Mouse (Mus musculus) thymus, adult 2 months (tissue): ENCODE measurements around the gene Hnf1b. TPM values are rescaled to one million over a fixed set of nuclear protein-coding genes. Genes with fewer than 3 reads are reported as not detected.
A peak's percentile ranks its signal among the peaks of the same experiment; 100 is the strongest.

Source experiments
- DNase-seq: peaks from one replicate; pipeline ENCODE4 v3.0.0; 2021
- H3K27ac ChIP-seq: fragments of 200-500 bp; 2 replicates; pipeline ENCODE4 v1.5.1; 2012; ENCODE audit warnings: low read length, control low read depth; ENCODE audit not compliant: control insufficient read depth, insufficient read depth
- H3K27me3 ChIP-seq: fragments of 200-500 bp; 2 replicates; pipeline ENCODE4 v1.6.1; 2012; ENCODE audit warnings: mild to moderate bottlenecking, low read length, moderate library complexity, mixed read lengths; ENCODE audit not compliant: control insufficient read depth, insufficient read depth
- H3K36me3 ChIP-seq: fragments of 200-500 bp; 2 replicates; pipeline ENCODE4 v1.6.1; 2012; ENCODE audit warnings: mild to moderate bottlenecking, low read length, moderate library complexity; ENCODE audit not compliant: control insufficient read depth, insufficient read depth
- H3K4me1 ChIP-seq: fragments of 200-500 bp; replicated peaks from 2 replicates; pipeline ENCODE4 v1.6.1; 2012; ENCODE audit warnings: low read length; ENCODE audit not compliant: control insufficient read depth, insufficient read depth
- H3K4me3 ChIP-seq: fragments of 200-500 bp; 2 replicates; pipeline ENCODE4 v1.5.1; 2012; ENCODE audit warnings: mild to moderate bottlenecking, low read length, control low read depth, moderate library complexity; ENCODE audit not compliant: control insufficient read depth, insufficient read depth
- CTCF ChIP-seq: fragments of 200-500 bp; IDR thresholded peaks from 2 replicates; pipeline ENCODE4 v1.5.1; 2012; ENCODE audit warnings: mild to moderate bottlenecking, control low read depth, low read length, moderate library complexity, borderline replicate concordance; ENCODE audit not compliant: control insufficient read depth, poor library complexity, insufficient read depth; ENCODE audit errors: extremely low read depth
- POLR2A ChIP-seq: fragments of 200-500 bp; IDR thresholded peaks from 2 replicates; pipeline ENCODE4 v1.6.1; 2012; ENCODE audit warnings: mild to moderate bottlenecking, low read length, control low read depth, moderate library complexity; ENCODE audit not compliant: control insufficient read depth, poor library complexity, insufficient read depth; ENCODE audit errors: extremely low read depth
- WGBS: fragments of 180-500 bp; shearing (Covaris S2); methylation state at CpG from one replicate; pipeline ENCODE4 v1.1.7; 2018; 5-methylcytosine and 5-hydroxymethylcytosine counted together
- polyA plus RNA-seq: library from polyadenylated mRNA; depleted of rRNA; stranded (reverse); fragments of >200 nt; gene quantifications from 2 replicates; pipeline ENCODE4 v1.2.3, GENCODE M21; 2012

The Hnf1b gene
- polyA plus RNA-seq, 1 experiment: 0.11 TPM

GRCm38 (mm10) chr11:83817048-83817447 lies 32.8 kb upstream of the Hnf1b start:
- TF ChIP-seq POLR2A (no peak), CTCF (no peak)
- no peaks in the 10 kb centered on the region for H3K4me1 ChIP-seq
- 86% methylated on average over 6 of the region's 6 CpGs for WGBS
- no peak overlapping the region for H3K4me3 ChIP-seq
- DNase-seq: no peak
- H3K36me3 ChIP-seq: no peaks in the 10 kb centered on the region
- no peaks in the 10 kb centered on the region; the same call in 1 of the 2 replicates for H3K27me3 ChIP-seq
- no peak overlapping the region for H3K27ac ChIP-seq

GRCm38 (mm10) chr11:83817994-83818393 lies 31.9 kb upstream of the Hnf1b start:
- no peaks in the 10 kb centered on the region for H3K36me3 ChIP-seq
- no peaks in the 10 kb centered on the region; the same call in 1 of the 2 replicates for H3K27me3 ChIP-seq
- TF ChIP-seq POLR2A (no peak), CTCF (no peak)
- no peak overlapping the region for H3K27ac ChIP-seq
- WGBS: 77% methylated on average over 4 of the region's 4 CpGs
- no peaks in the 10 kb centered on the region for H3K4me1 ChIP-seq
- no peak for DNase-seq
- no peak overlapping the region for H3K4me3 ChIP-seq

GRCm38 (mm10) chr11:83818591-83819127 lies 31.2 kb upstream of the Hnf1b start:
- DNase-seq: no peak

GRCm38 (mm10) chr11:83819806-83820483 lies 29.9 kb upstream of the Hnf1b start:
- no peak for DNase-seq
- Histone ChIP-seq H3K36me3 (no peaks in the 10 kb centered on the region), H3K27me3 (no peaks in the 10 kb centered on the region; the same call in 1 of the 2 replicates), H3K4me1 (no peaks in the 10 kb centered on the region), H3K27ac (no peak overlapping the region), H3K4me3 (no peak overlapping the region)
- TF ChIP-seq CTCF (no peak), POLR2A (no peak)
- WGBS: 83% methylated on average over 10 of the region's 10 CpGs

More at GRCm38 (mm10) chr11:83818591-83819127, 31.2 kb upstream of the Hnf1b start:
- Histone ChIP-seq H3K27ac (no peak overlapping the region), H3K4me1 (no peaks in the 10 kb centered on the region), H3K36me3 (no peaks in the 10 kb centered on the region), H3K27me3 (no peaks in the 10 kb centered on the region; the same call in 1 of the 2 replicates), H3K4me3 (no peak overlapping the region)
- 45% methylated on average over 9 of the region's 9 CpGs for WGBS
- no peak for TF ChIP-seq CTCF
- no peak for TF ChIP-seq POLR2A

- no peaks in the 10 kb centered on the region for H3K27me3 ChIP-seq
- H3K4me1 ChIP-seq: no peaks in the 10 kb centered on the region
- no peak for TF ChIP-seq CTCF
- TF ChIP-seq POLR2A: no peak
- 92% methylated on average over 3 of the region's 3 CpGs for WGBS
- no peak overlapping the region for H3K4me3 ChIP-seq
- DNase-seq: no peak
- H3K36me3 ChIP-seq: no peaks in the 10 kb centered on the region
- no peak overlapping the region for H3K27ac ChIP-seq
Observed at GRCm38 (mm10) chr11:83826142-83826541, 23.7 kb upstream of the Hnf1b start.

GRCm38 (mm10) chr11:83828553-83829142 lies 21.2 kb upstream of the Hnf1b start:
- Histone ChIP-seq H3K27me3 (no peaks in the 10 kb centered on the region), H3K4me3 (no peak overlapping the region), H3K4me1 (no peaks in the 10 kb centered on the region), H3K27ac (no peak overlapping the region), H3K36me3 (no peaks in the 10 kb centered on the region)
- TF ChIP-seq POLR2A (no peak), CTCF (no peak)
- DNase-seq: no peak
- WGBS: 8% methylated on average over 8 of the region's 8 CpGs

GRCm38 (mm10) chr11:83832389-83832788 lies 17.5 kb upstream of the Hnf1b start:
- no peaks in the 10 kb centered on the region for H3K4me1 ChIP-seq
- TF ChIP-seq CTCF (peak; percentile 55; the same call in 1 of the 2 replicates), POLR2A (no peak)
- DNase-seq: peak; percentile 45
- H3K27ac ChIP-seq: no peak overlapping the region
- H3K36me3 ChIP-seq: no peaks in the 10 kb centered on the region
- H3K4me3 ChIP-seq: no peak overlapping the region
- H3K27me3 ChIP-seq: no peaks in the 10 kb centered on the region
- WGBS: 34% methylated on average over 8 of the region's 8 CpGs
